Mouse (Mus musculus): ENCODE measurements around the gene Ttn.

The Ttn gene

GRCm38 (mm10) chr2:76705655-76706054, 276.7 kb downstream of the Ttn start:
- DNase-seq (ENCODE audit: low spot score in 2 of 2), result no peak

- no peak for DNase-seq (ENCODE audit: low spot score in 2 of 2)
Measured at GRCm38 (mm10) chr2:76702751-76703150, 279.6 kb downstream of the Ttn start.

- DNase-seq (ENCODE audit: low spot score in 2 of 2), result no peak
Measured at GRCm38 (mm10) chr2:76702188-76702587, 280.2 kb downstream of the Ttn start.

GRCm38 (mm10) chr2:76695290-76695689, 287.1 kb downstream of the Ttn start:
- no peak for DNase-seq (ENCODE audit: low spot score in 2 of 2)

GRCm38 (mm10) chr2:76693765-76694164, 288.6 kb downstream of the Ttn start:
- DNase-seq (ENCODE audit: low spot score in 2 of 2), result no peak

GRCm38 (mm10) chr2:76690436-76691204, 291.7 kb downstream of the Ttn start:
- no peak for DNase-seq (ENCODE audit: low spot score in 2 of 2)

GRCm38 (mm10) chr2:76688162-76688561, 294.2 kb downstream of the Ttn start:
- no peak for DNase-seq (ENCODE audit: low spot score in 2 of 2)

- no peak for DNase-seq (ENCODE audit: low spot score in 2 of 2)
Measured at GRCm38 (mm10) chr2:76687608-76688007, 294.7 kb downstream of the Ttn start.

GRCm38 (mm10) chr2:76686986-76687385, 295.4 kb downstream of the Ttn start:
- no peak for DNase-seq (ENCODE audit: low spot score in 2 of 2)

GRCm38 (mm10) chr2:76682301-76682700, 300.0 kb downstream of the Ttn start:
- DNase-seq (ENCODE audit: low spot score in 2 of 2), result no peak

GRCm38 (mm10) chr2:76676401-76677226, 305.7 kb downstream of the Ttn start:
- no peak for DNase-seq (ENCODE audit: low spot score in 2 of 2)

- DNase-seq (ENCODE audit: low spot score in 2 of 2), result no peak
Measured at GRCm38 (mm10) chr2:76675949-76676348, 306.4 kb downstream of the Ttn start.

- DNase-seq (ENCODE audit: low spot score in 2 of 2), result peak; percentile 16 to 20
Measured at GRCm38 (mm10) chr2:76675451-76675850, 306.9 kb downstream of the Ttn start.

GRCm38 (mm10) chr2:76674725-76675427, 307.5 kb downstream of the Ttn start, which contains the start of gene Plekha3:
TSS of gene Plekha3 (plus strand) at chr2:76675281.
- peak; percentile 55 to 64 for DNase-seq (ENCODE audit: low spot score in 2 of 2)

GRCm38 (mm10) chr2:76673472-76674081, 308.8 kb downstream of the Ttn start:
- peak; percentile 50 to 60 for DNase-seq (ENCODE audit: low spot score in 2 of 2)

- DNase-seq (ENCODE audit: low spot score in 2 of 2), result peak; percentile 73 to 89
Measured at GRCm38 (mm10) chr2:76672966-76673392, 309.4 kb downstream of the Ttn start, which contains the start of gene Fkbp7. TSS of gene Fkbp7 (minus strand) at chr2:76673116.

GRCm38 (mm10) chr2:76672134-76672745, 310.1 kb downstream of the Ttn start:
- no peak for DNase-seq (ENCODE audit: low spot score in 2 of 2)

- no peak for DNase-seq (ENCODE audit: low spot score in 2 of 2)
Measured at GRCm38 (mm10) chr2:76671641-76672040, 310.7 kb downstream of the Ttn start.

GRCm38 (mm10) chr2:76667200-76667599, 315.1 kb downstream of the Ttn start:
- DNase-seq (ENCODE audit: low spot score in 2 of 2), result no peak

GRCm38 (mm10) chr2:76665531-76665930, 316.8 kb downstream of the Ttn start:
- no peak for DNase-seq (ENCODE audit: low spot score in 2 of 2)

GRCm38 (mm10) chr2:76659419-76659818, 322.9 kb downstream of the Ttn start:
- DNase-seq (ENCODE audit: low spot score in 2 of 2), result no peak
